Mouse (Mus musculus) spleen, postnatal 10 days (tissue): ENCODE results near the gene Mgll.

Source experiments
- DNase-seq, 2 experiments: peaks; one replicate each; pipeline ENCODE4 v3.0.0; 2021 to 2022; ENCODE audit warnings: low spot score in 2 of 2

The Mgll gene

GRCm38 (mm10) chr6:88717143-88718032 is 6.8 kb upstream of the Mgll start:
- no peak for DNase-seq

GRCm38 (mm10) chr6:88718033-88718725 is 6.0 kb upstream of the Mgll start:
- peak in 1 of 2 experiments; percentile 10 for DNase-seq

- no peak for DNase-seq
Measured at GRCm38 (mm10) chr6:88721059-88721458, 3.2 kb upstream of the Mgll start.

- peak in 1 of 2 experiments; percentile 9 for DNase-seq
Measured at GRCm38 (mm10) chr6:88722906-88723305, 1.3 kb upstream of the Mgll start.

GRCm38 (mm10) chr6:88723806-88724312 is 353 bp upstream of the Mgll start:
- DNase-seq: no peak

GRCm38 (mm10) chr6:88725590-88725989 is 1.4 kb downstream of the Mgll start:
- DNase-seq: peak in 1 of 2 experiments; percentile 64

GRCm38 (mm10) chr6:88726252-88727211 is 2.3 kb downstream of the Mgll start:
- DNase-seq: no peak

GRCm38 (mm10) chr6:88727490-88727889 is 3.3 kb downstream of the Mgll start:
- no peak for DNase-seq

- DNase-seq: no peak
Measured at GRCm38 (mm10) chr6:88728054-88728453, 3.8 kb downstream of the Mgll start.

GRCm38 (mm10) chr6:88728515-88728914 is 4.3 kb downstream of the Mgll start:
- no peak for DNase-seq

- DNase-seq: peak; percentile 85 to 89
Measured at GRCm38 (mm10) chr6:88731211-88731751, 7.1 kb downstream of the Mgll start.

- DNase-seq: peak in 1 of 2 experiments; percentile 40
Measured at GRCm38 (mm10) chr6:88731991-88732390, 7.8 kb downstream of the Mgll start.

GRCm38 (mm10) chr6:88732643-88733613 is 8.7 kb downstream of the Mgll start:
- DNase-seq: no peak

GRCm38 (mm10) chr6:88736337-88736736 is 12.1 kb downstream of the Mgll start:
- DNase-seq: no peak

- DNase-seq: peak in 1 of 2 experiments; percentile 71
Measured at GRCm38 (mm10) chr6:88736741-88737508, 12.7 kb downstream of the Mgll start.

- no peak for DNase-seq
Measured at GRCm38 (mm10) chr6:88737509-88737888, 13.3 kb downstream of the Mgll start.

GRCm38 (mm10) chr6:88741041-88741440 is 16.8 kb downstream of the Mgll start:
- peak in 1 of 2 experiments; percentile 73 for DNase-seq

- no peak for DNase-seq
Measured at GRCm38 (mm10) chr6:88741791-88742190, 17.6 kb downstream of the Mgll start.
